Mouse (Mus musculus) heart, postnatal 0 days (tissue): ENCODE data around the gene Abcc3.

Experiments used
- CTCF ChIP-seq: IDR thresholded peaks from 2 replicates; pipeline ENCODE4 v1.5.1; 2016; ENCODE audit warnings: antibody characterized with exemption, control low read depth, low read depth
- EP300 ChIP-seq: IDR thresholded peaks from 2 replicates; pipeline ENCODE4 v1.6.1; 2016; ENCODE audit warnings: antibody characterized with exemption, low read depth

DNA sequence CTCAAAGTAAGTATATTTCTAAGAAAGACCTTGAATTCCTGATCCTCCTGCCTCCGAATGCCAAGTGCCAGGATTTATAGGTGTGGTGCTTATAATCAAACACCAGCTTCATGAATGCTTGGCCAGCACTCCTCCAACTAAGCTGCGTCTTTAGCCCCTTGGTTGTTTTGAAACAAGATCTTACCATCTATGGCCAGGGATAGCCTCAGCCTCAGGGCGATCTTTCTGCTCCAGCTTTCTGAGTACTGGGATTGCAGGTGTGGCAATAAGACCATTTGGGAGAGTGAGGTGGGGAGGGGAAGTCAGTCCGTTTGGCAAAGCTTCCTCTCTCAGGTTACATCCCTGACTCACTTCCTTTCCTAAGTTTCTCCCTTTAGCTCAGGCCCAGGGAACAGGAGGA, 5.0 kb downstream of the Abcc3 start:
- no peak for TF ChIP-seq CTCF
- no peak for TF ChIP-seq EP300
